Mouse (Mus musculus) layer of hippocampus, adult 2 months (tissue): ENCODE results near the gene Tcte1. TPM values are rescaled to one million over a fixed set of nuclear protein-coding genes. Genes with fewer than 3 reads are reported as not detected.

Source experiments
- DNase-seq, 2 experiments: peaks; one replicate each; pipeline ENCODE4 v3.0.0; 2022; ENCODE audit warnings: low spot score in 2 of 2
- H3K27ac ChIP-seq: fragments of 200-600 bp; 2 replicates; pipeline ENCODE4 v1.8.1; 2022
- H3K4me3 ChIP-seq: fragments of 200-600 bp; 2 replicates; pipeline ENCODE4 v1.8.1; 2022; ENCODE audit warnings: mild to moderate bottlenecking
- CTCF ChIP-seq: fragments of 200-600 bp; conservative IDR thresholded peaks from 2 replicates; pipeline ENCODE4 v1.8.1; 2022; ENCODE audit warnings: antibody characterized with exemption, mild to moderate bottlenecking, moderate library complexity
- total RNA-seq, 2 experiments: library from RNA; stranded (reverse); gene quantifications; 2 replicates each; pipeline ENCODE4 v1.2.3; 2021

The Tcte1 gene
- total RNA-seq, 2 experiments from 2014 or later, result 0.56 to 1.0 TPM

DNA sequence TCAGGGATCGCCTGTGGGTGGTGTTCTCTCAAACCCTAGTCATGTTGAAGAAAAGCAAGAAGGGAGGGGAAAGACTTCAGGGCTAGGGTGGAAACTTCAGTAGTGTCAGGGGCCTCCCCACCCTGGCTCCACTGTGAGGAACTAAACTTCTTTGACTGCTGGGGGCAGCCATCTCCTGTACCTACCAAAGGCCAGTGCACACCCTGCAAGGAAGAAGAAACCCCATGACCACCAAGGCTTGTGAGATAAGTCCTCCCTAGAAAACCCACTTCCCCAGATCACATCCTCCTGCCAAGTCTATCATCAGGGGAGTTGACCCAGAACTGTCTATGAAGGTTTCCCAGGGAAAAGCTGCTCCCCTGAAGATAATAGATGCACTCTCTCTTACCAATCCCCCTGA, 31.2 kb downstream of the Tcte1 start:
- no peak for DNase-seq
- no peak for TF ChIP-seq CTCF
- Histone ChIP-seq H3K27ac (no peak overlapping the region), H3K4me3 (no peak overlapping the region)

GRCm38 (mm10) chr17:45555452-45556106, 32.3 kb downstream of the Tcte1 start, which contains the start of gene Nfkbie:
TSS of gene Nfkbie (plus strand) at chr17:45555703.
- no peak for TF ChIP-seq CTCF
- Histone ChIP-seq H3K4me3 (peak within 1 kb of the TSS; percentile 75), H3K27ac (peak within 1 kb of the TSS; percentile 60; the same call in 1 of the 2 replicates)
- DNase-seq, result peak; percentile 83 to 85

- TF ChIP-seq CTCF, result no peak
- peak overlapping the region; percentile 60; the same call in 1 of the 2 replicates for H3K27ac ChIP-seq
- H3K4me3 ChIP-seq, result peak overlapping the region; percentile 75
- no peak for DNase-seq
These were observed 32.9 kb downstream of the Tcte1 start for GRCm38 (mm10) chr17:45556107-45556489.

DNA sequence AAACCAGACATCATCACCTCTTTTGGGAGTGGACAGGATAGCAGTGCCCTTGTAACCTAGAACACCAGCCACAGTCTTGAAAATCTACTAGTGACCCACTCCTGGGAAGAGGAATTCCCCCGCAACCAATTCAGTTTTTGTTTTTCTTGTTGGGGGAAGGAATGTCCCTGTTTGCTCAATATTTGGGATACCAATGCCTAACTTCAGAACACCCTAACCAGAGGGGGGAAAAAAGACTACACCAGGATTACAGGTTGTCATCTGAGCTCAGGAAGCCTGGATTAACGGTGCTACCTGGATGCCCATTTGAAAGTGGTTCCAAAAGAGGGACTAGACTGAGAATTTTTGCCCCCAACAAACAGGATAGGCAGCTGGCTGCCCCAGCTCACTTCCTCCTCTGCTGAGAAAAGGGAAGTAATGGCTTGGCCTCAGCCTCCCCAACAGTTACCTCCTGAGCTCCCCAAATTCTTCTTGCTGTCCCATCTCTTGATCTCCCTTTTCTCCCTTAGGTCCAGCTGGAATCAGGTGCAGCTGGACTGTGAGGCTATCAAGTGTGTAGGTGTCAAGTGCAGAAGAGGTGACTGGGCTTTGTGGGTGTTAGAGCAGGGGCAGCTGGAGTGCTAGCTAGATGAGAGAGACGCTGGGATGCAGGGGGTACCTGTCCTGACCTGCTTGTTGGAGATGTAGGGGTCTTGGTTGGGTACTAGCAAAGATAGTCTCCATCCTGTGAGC, 33.4 kb downstream of the Tcte1 start:
- no peak for DNase-seq
- TF ChIP-seq CTCF, result no peak
- Histone ChIP-seq H3K27ac (no peak overlapping the region), H3K4me3 (no peak overlapping the region; the same call in 1 of the 2 replicates)

DNA sequence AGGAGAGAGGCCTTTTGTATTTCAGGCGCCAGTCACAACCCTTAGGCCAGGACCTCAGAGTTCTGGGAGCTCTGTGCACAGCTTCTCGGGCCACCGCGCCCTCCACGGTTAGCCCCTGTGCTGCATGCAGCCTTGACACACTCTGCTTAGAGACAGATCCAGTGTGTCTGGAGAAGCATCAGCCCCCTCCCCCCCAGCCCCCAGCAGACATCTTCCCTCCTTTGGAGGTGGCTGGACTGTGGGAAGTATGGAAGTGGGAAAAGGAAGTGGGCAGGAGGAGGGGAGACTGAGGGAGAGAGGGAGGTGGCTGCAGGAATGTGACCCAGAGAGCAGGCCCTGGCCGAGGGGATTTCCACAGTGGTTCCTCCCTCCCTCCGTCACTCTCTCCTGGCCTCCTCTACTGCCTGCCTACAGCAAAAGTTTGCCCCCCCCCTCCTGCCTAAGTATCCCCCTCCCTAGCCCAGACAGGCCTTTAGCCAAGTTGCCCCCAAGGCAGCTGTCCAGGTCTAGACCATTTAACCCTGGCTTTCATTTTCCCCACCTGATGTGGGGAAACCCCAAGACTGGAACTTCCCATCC, 34.1 kb downstream of the Tcte1 start:
- H3K27ac ChIP-seq, result no peak overlapping the region
- DNase-seq, result no peak
- H3K4me3 ChIP-seq, result no peak overlapping the region
- TF ChIP-seq CTCF, result no peak

- no peak for TF ChIP-seq CTCF
- no peak for DNase-seq
- Histone ChIP-seq H3K4me3 (no peak overlapping the region), H3K27ac (no peak overlapping the region)
These were observed 35.0 kb downstream of the Tcte1 start for GRCm38 (mm10) chr17:45557998-45558862.

GRCm38 (mm10) chr17:45559732-45560525, 36.7 kb downstream of the Tcte1 start:
- Histone ChIP-seq H3K27ac (no peak overlapping the region), H3K4me3 (no peak overlapping the region)
- TF ChIP-seq CTCF, result no peak
- DNase-seq, result no peak

DNA sequence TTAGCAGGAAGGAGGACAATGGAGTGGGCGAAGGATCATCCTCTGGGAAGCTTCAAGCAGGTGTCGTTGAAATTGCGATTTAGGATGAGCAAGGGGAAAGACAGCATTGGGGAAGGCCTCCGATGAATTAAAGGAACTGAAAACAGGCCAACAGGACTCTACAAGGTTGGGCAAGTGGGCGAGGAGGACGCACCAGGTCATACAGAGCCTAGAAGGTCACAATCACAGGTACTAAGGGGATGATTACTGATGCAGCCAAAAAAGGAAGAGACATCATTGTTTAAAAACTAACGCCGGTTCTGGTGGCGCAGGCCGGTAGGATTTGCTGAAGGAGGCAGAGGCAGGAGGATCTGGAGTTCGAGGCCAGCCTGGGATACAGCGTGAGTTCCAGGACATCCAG, 40.0 kb downstream of the Tcte1 start:
- no peak overlapping the region for H3K4me3 ChIP-seq
- no peak for TF ChIP-seq CTCF
- H3K27ac ChIP-seq, result no peak overlapping the region
- DNase-seq, result no peak

DNA sequence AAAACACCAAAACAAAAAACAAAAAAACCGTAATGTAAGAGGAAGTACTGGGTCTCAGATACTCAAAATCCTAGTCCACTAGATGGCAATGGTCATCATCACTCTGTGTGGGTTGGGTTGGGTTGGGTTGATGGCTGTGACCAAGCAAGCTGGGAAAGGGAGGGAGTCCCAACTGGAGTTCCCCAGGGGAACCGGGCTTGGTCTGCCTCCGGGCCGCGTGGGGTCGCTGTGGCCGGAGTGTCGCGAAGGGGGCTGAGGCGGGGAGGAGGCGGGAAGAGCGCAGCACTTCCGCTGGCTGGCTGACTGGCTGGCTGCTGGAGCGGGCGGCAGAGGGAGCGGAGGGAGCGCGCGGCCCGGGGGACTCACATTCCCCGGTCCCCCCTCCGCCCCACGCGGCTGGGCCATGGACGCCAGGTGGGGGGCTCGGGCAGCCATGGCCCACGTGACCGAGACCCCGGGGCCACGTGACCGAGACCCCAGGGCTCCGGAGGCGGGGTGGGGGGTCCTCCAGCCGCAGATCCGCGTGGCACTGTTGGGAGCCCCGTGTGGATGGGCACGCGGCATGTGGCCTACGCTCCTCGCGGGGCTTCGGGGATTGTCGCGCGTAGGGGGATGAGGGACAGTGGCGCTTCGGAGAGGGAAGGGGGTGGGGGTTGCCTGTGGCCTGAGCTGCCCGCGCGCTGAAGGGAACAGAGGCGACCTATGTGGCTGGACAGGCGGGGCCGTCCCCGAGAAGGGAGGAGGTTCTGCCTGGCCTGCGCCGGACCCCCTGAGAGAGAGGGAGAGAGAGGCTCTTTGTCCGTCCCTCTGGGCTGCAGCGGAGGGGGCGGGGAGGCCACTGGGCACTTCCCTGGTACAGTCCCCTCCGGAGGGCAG, 40.7 kb downstream of the Tcte1 start, which contains the start of gene Slc35b2:
TSS of gene Slc35b2 (plus strand) at position 220 of the 876 bp plus-strand sequence.
- peak; percentile 89 for TF ChIP-seq CTCF

GRCm38 (mm10) chr17:45564531-45565084, 41.4 kb downstream of the Tcte1 start:
- peak overlapping the region; percentile 94 for H3K27ac ChIP-seq
- no peak for DNase-seq
- peak overlapping the region; percentile 93 for H3K4me3 ChIP-seq
- no peak for TF ChIP-seq CTCF

More for the DNA sequence above, 40.7 kb downstream of the Tcte1 start, which contains the start of gene Slc35b2:
- peak within 1 kb of the TSS; percentile 94 for H3K27ac ChIP-seq
- peak; percentile 94 to 95 for DNase-seq
- H3K4me3 ChIP-seq, result peak within 1 kb of the TSS; percentile 93
